Mouse (Mus musculus): ENCODE data around the gene Tmem184c.
A peak's percentile ranks its signal among the peaks of the same experiment; 100 is the strongest.

Gene Tmem184c

GRCm38 (mm10) chr8:77610374-77610969 lies at the start of gene Tmem184c:
Gene Tmem184c, minus strand, starts transcription at chr8:77610698.
- peak; percentile 96 to 98 for DNase-seq (ENCODE audit: low spot score in 2 of 2)

GRCm38 (mm10) chr8:77659534-77660080 lies 49.1 kb upstream of the Tmem184c start:
- DNase-seq (ENCODE audit: low spot score in 2 of 2), result no peak

GRCm38 (mm10) chr8:77658356-77658755 lies 47.9 kb upstream of the Tmem184c start:
- DNase-seq (ENCODE audit: low spot score in 2 of 2), result no peak

GRCm38 (mm10) chr8:77650646-77651190 lies 40.2 kb upstream of the Tmem184c start:
- no peak for DNase-seq (ENCODE audit: low spot score in 2 of 2)

- no peak for DNase-seq (ENCODE audit: low spot score in 2 of 2)
These were observed 29.8 kb upstream of the Tmem184c start for GRCm38 (mm10) chr8:77640093-77640839.

- DNase-seq (ENCODE audit: low spot score in 2 of 2), result no peak
These were observed 27.1 kb upstream of the Tmem184c start for GRCm38 (mm10) chr8:77637593-77637992.

- no peak for DNase-seq (ENCODE audit: low spot score in 2 of 2)
These were observed 23.5 kb upstream of the Tmem184c start for GRCm38 (mm10) chr8:77634035-77634434.

GRCm38 (mm10) chr8:77633211-77633610 lies 22.7 kb upstream of the Tmem184c start:
- DNase-seq (ENCODE audit: low spot score in 2 of 2), result no peak

- no peak for DNase-seq (ENCODE audit: low spot score in 2 of 2)
These were observed 20.2 kb upstream of the Tmem184c start for GRCm38 (mm10) chr8:77630691-77631090.

GRCm38 (mm10) chr8:77629858-77630537 lies 19.5 kb upstream of the Tmem184c start:
- peak; percentile 44 to 55 for DNase-seq (ENCODE audit: low spot score in 2 of 2)

GRCm38 (mm10) chr8:77623677-77624209 lies 13.2 kb upstream of the Tmem184c start:
- DNase-seq (ENCODE audit: low spot score in 2 of 2), result no peak

GRCm38 (mm10) chr8:77617916-77618315 lies 7.4 kb upstream of the Tmem184c start:
- DNase-seq (ENCODE audit: low spot score in 2 of 2), result no peak

GRCm38 (mm10) chr8:77609621-77610020 lies 877 bp downstream of the Tmem184c start:
- no peak for DNase-seq (ENCODE audit: low spot score in 2 of 2)

GRCm38 (mm10) chr8:77584174-77584573 lies 26.3 kb downstream of the Tmem184c start:
- no peak for DNase-seq (ENCODE audit: low spot score in 2 of 2)

GRCm38 (mm10) chr8:77577674-77578073 lies 32.8 kb downstream of the Tmem184c start:
- no peak for DNase-seq (ENCODE audit: low spot score in 2 of 2)

- DNase-seq (ENCODE audit: low spot score in 2 of 2), result no peak
These were observed 36.3 kb downstream of the Tmem184c start for GRCm38 (mm10) chr8:77574229-77574628.

GRCm38 (mm10) chr8:77561441-77561840 lies 49.1 kb downstream of the Tmem184c start:
- no peak for DNase-seq (ENCODE audit: low spot score in 2 of 2)

- DNase-seq (ENCODE audit: low spot score in 2 of 2), result no peak
These were observed 58.0 kb downstream of the Tmem184c start for GRCm38 (mm10) chr8:77552491-77552890.

- no peak for DNase-seq (ENCODE audit: low spot score in 2 of 2)
These were observed 60.5 kb downstream of the Tmem184c start for GRCm38 (mm10) chr8:77549881-77550580.

- DNase-seq (ENCODE audit: low spot score in 2 of 2), result peak; percentile 87 to 88
These were observed 61.3 kb downstream of the Tmem184c start, which contains the start of gene Prmt9 for GRCm38 (mm10) chr8:77549121-77549706. Gene Prmt9, plus strand, starts transcription at chr8:77549397.

Measured in right cerebral cortex, postnatal 36 days (tissue).